Mouse (Mus musculus) CH12.LX (cell line): Measurements from ENCODE around the gene Cd37. TPM values are rescaled to one million over a fixed set of nuclear protein-coding genes. Genes with fewer than 3 reads are reported as not detected.
A peak's percentile ranks its signal among the peaks of the same experiment; 100 is the strongest.

Experiments
- DNase-seq: peaks from one replicate; pipeline ENCODE4 v3.0.0-alpha.2; 2013; ENCODE audit errors: extremely low read depth
- H3K27ac ChIP-seq: 2 replicates; pipeline ENCODE4 v1.5.1; 2012; ENCODE audit warnings: low read depth, mild to moderate bottlenecking, control low read depth, moderate library complexity; ENCODE audit not compliant: insufficient read depth
- H3K27me3 ChIP-seq: replicated peaks from 2 replicates; pipeline ENCODE3; 2012; ENCODE audit warnings: inconsistent platforms
- H3K36me3 ChIP-seq, 2 experiments: replicated peaks in 1 of 2; 2 replicates each; pipeline versions ENCODE3 to v1.6.1; 2012; ENCODE audit warnings: inconsistent platforms in 1 of 2, low read length in 1 of 2, mild to moderate bottlenecking in 1 of 2, mixed read lengths in 1 of 2, moderate library complexity in 1 of 2; ENCODE audit not compliant: control insufficient read depth in 1 of 2, insufficient read depth in 1 of 2
- H3K4me1 ChIP-seq, 2 experiments: 2 replicates each; pipeline ENCODE4 v1.6.1; 2012; ENCODE audit warnings: inconsistent platforms in 1 of 2, moderate library complexity in 1 of 2; ENCODE audit not compliant: insufficient read depth in 2 of 2, control insufficient read depth in 1 of 2
- H3K4me2 ChIP-seq: 2 replicates; pipeline ENCODE4 v1.6.1; 2012; ENCODE audit warnings: low read depth, mild to moderate bottlenecking, control low read depth; ENCODE audit not compliant: poor library complexity, insufficient read depth, severe bottlenecking
- H3K4me3 ChIP-seq, 3 experiments: fragments of 150-350 bp in 1 of 3; sonication (generic) in 1 of 3; replicated peaks in 1 of 3; 2 replicates each; pipeline versions ENCODE3 to v1.5.1; 2011 to 2012; ENCODE audit warnings: low read depth in 2 of 3, low read length in 2 of 3, mild to moderate bottlenecking in 2 of 3, moderate library complexity in 2 of 3, control low read depth in 1 of 3, improper control_type of control experiment in 1 of 3, inconsistent platforms in 1 of 3, mixed read lengths in 1 of 3; ENCODE audit not compliant: poor library complexity in 1 of 3
- H3K79me2 ChIP-seq: replicated peaks from 2 replicates; pipeline ENCODE4 v1.6.1; 2012; ENCODE audit warnings: mild to moderate bottlenecking, moderate library complexity; ENCODE audit not compliant: control insufficient read depth, poor library complexity, insufficient read depth, severe bottlenecking; ENCODE audit errors: extremely low read depth
- H3K9ac ChIP-seq: 2 replicates; pipeline ENCODE4 v1.6.1; 2012; ENCODE audit warnings: low read depth, mild to moderate bottlenecking, control low read depth, moderate library complexity; ENCODE audit not compliant: insufficient read depth
- H3K9me3 ChIP-seq: replicated peaks from 2 replicates; pipeline ENCODE3; 2012; ENCODE audit warnings: low read length, inconsistent platforms, mixed read lengths
- CHD2 ChIP-seq: IDR thresholded peaks from 2 replicates; pipeline ENCODE4 v1.6.1; 2011; ENCODE audit warnings: low read length, improper control_type of control experiment
- CTCF ChIP-seq, 2 experiments: IDR thresholded peaks in 1 of 2; conservative IDR thresholded peaks in 1 of 2; 2 replicates each; pipeline ENCODE4 v1.5.1; 2011 to 2012; ENCODE audit warnings: low read depth in 2 of 2, low read length in 2 of 2, improper control_type of control experiment in 1 of 2, inconsistent platforms in 1 of 2, mild to moderate bottlenecking in 1 of 2, moderate library complexity in 1 of 2
- E2F4 ChIP-seq: IDR thresholded peaks from 2 replicates; pipeline ENCODE4 v1.6.1; 2011; ENCODE audit warnings: low read depth, low read length, improper control_type of control experiment; ENCODE audit not compliant: insufficient replicate concordance
- ELF1 ChIP-seq: IDR thresholded peaks from 2 replicates; pipeline ENCODE4 v1.6.1; 2014; ENCODE audit warnings: low read depth, mild to moderate bottlenecking, inconsistent platforms, low read length, improper control_type of control experiment
- EP300 ChIP-seq: IDR thresholded peaks from 2 replicates; pipeline ENCODE4 v1.6.1; 2011; ENCODE audit warnings: low read length, improper control_type of control experiment
- ETS1 ChIP-seq: conservative IDR thresholded peaks from 2 replicates; pipeline ENCODE4 v1.6.1; 2012; ENCODE audit warnings: low read depth, mild to moderate bottlenecking, inconsistent platforms, low read length, improper control_type of control experiment, moderate library complexity
- GABPA ChIP-seq: IDR thresholded peaks from 2 replicates; pipeline ENCODE4 v1.6.1; 2012; ENCODE audit warnings: low read depth, low read length, improper control_type of control experiment, inconsistent platforms; ENCODE audit not compliant: insufficient replicate concordance
- HCFC1 ChIP-seq: IDR thresholded peaks from 2 replicates; pipeline ENCODE4 v1.6.1; 2012; ENCODE audit warnings: low read depth, mild to moderate bottlenecking, inconsistent platforms, low read length, improper control_type of control experiment
- KAT2A ChIP-seq: IDR thresholded peaks from 2 replicates; pipeline ENCODE4 v1.6.1; 2012; ENCODE audit warnings: low read length, improper control_type of control experiment, inconsistent platforms; ENCODE audit not compliant: insufficient replicate concordance
- MAFK ChIP-seq: IDR thresholded peaks from 2 replicates; pipeline ENCODE4 v1.6.1; 2011; ENCODE audit warnings: low read length, improper control_type of control experiment; ENCODE audit not compliant: insufficient replicate concordance
- MAZ ChIP-seq: IDR thresholded peaks from 2 replicates; pipeline ENCODE4 v1.6.1; 2012; ENCODE audit warnings: low read depth, mild to moderate bottlenecking, inconsistent platforms, low read length, improper control_type of control experiment, moderate library complexity
- MEF2A ChIP-seq: IDR thresholded peaks from 2 replicates; pipeline ENCODE4 v1.6.1; 2014; ENCODE audit warnings: low read depth, mild to moderate bottlenecking, inconsistent platforms, low read length, improper control_type of control experiment, borderline replicate concordance
- MXI1 ChIP-seq: IDR thresholded peaks from 2 replicates; pipeline ENCODE4 v1.6.1; 2011; ENCODE audit warnings: mild to moderate bottlenecking, low read depth, low read length, improper control_type of control experiment
- NELFE ChIP-seq: IDR thresholded peaks from 2 replicates; pipeline ENCODE4 v1.6.1; 2011; ENCODE audit warnings: low read depth, low read length, improper control_type of control experiment
- NRF1 ChIP-seq: IDR thresholded peaks from 2 replicates; pipeline ENCODE4 v1.6.1; 2014; ENCODE audit warnings: low read depth, mild to moderate bottlenecking, inconsistent platforms, low read length, improper control_type of control experiment, moderate library complexity
- PAX5 ChIP-seq: IDR thresholded peaks from 2 replicates; pipeline ENCODE4 v1.6.1; 2012; ENCODE audit warnings: low read length, inconsistent platforms, mixed read lengths
- POLR2A ChIP-seq: IDR thresholded peaks from 2 replicates; pipeline ENCODE4 v1.6.1; 2011; ENCODE audit warnings: low read depth, mild to moderate bottlenecking, improper control_type of control experiment, low read length
- RAD21 ChIP-seq: IDR thresholded peaks from 2 replicates; pipeline ENCODE4 v1.6.1; 2011; ENCODE audit warnings: low read depth, mild to moderate bottlenecking, low read length, improper control_type of control experiment, moderate library complexity
- RCOR1 ChIP-seq: conservative IDR thresholded peaks from 2 replicates; pipeline ENCODE4 v1.6.1; 2012; ENCODE audit warnings: low read depth, mild to moderate bottlenecking, inconsistent platforms, low read length, improper control_type of control experiment
- SIN3A ChIP-seq: IDR thresholded peaks from 2 replicates; pipeline ENCODE4 v1.6.1; 2012; ENCODE audit warnings: low read length, improper control_type of control experiment, inconsistent platforms
- SMC3 ChIP-seq: IDR thresholded peaks from 2 replicates; pipeline ENCODE4 v1.6.1; 2011; ENCODE audit warnings: low read depth, low read length, improper control_type of control experiment
- UBTF ChIP-seq: IDR thresholded peaks from 2 replicates; pipeline ENCODE4 v1.6.1; 2012; ENCODE audit warnings: low read depth, mild to moderate bottlenecking, inconsistent platforms, low read length, improper control_type of control experiment, moderate library complexity
- USF1 ChIP-seq: IDR thresholded peaks from 2 replicates; pipeline ENCODE4 v1.6.1; 2014; ENCODE audit warnings: low read depth, mild to moderate bottlenecking, inconsistent platforms, low read length, improper control_type of control experiment
- ZC3H11A ChIP-seq: IDR thresholded peaks from 2 replicates; pipeline ENCODE4 v1.6.1; 2012; ENCODE audit warnings: low read depth, mild to moderate bottlenecking, inconsistent platforms, low read length, improper control_type of control experiment
- ZMIZ1 ChIP-seq: IDR thresholded peaks from 2 replicates; pipeline ENCODE4 v1.6.1; 2012; ENCODE audit warnings: low read depth, mild to moderate bottlenecking, inconsistent platforms, low read length, improper control_type of control experiment
- ZNF384 ChIP-seq: IDR thresholded peaks from 2 replicates; pipeline ENCODE4 v1.6.1; 2012; ENCODE audit warnings: low read depth, low read length, improper control_type of control experiment, inconsistent platforms
- dilution Hi-C: fragments of 300-500 bp; cut with MboI; formaldehyde crosslinking; loops from 2 replicates; pipeline ENCODE4 v1.14.3; 2020; ENCODE audit warnings: low sequenced_read_pairs; ENCODE audit not compliant: extremely low pct_unique_long_range_greater_than_20kb, extremely low pct_ligation_motif_present
- in situ Hi-C: fragments of 300-500 bp; cut with MboI; formaldehyde crosslinking; loops from 3 replicates; pipeline ENCODE4 v1.14.3; 2019; ENCODE audit warnings: low sequenced_read_pairs, low pct_ligation_motif_present, low pct_unique_long_range_greater_than_20kb, mixed read lengths
- polyA plus RNA-seq: library from polyadenylated mRNA; unstranded; fragments of >175 nt; gene quantifications from 2 replicates; pipeline ENCODE4 v1.2.1, GENCODE M21; 2012; ENCODE audit warnings: low read depth; ENCODE audit not compliant: insufficient read length
- total RNA-seq, 2 experiments: library from RNA; depleted of rRNA; stranded (reverse); fragments of 300-350 nt in 1 of 2; fragments of >200 nt in 1 of 2; gene quantifications; 2 replicates each; pipeline ENCODE4 v1.2.3; 2012 to 2014

Gene Cd37
- total and polyA plus RNA-seq, 3 experiments: 73.8 to 437 (median 91.1) TPM

GRCm38 (mm10) chr7:45198961-45199360 lies 40.0 kb downstream of the Cd37 start:
- in situ Hi-C loops: no loop called here
- Histone ChIP-seq H3K4me2 (no peak overlapping the region), H3K27me3 (peaks cover 61% of the 10 kb centered on the region)

GRCm38 (mm10) chr7:45198435-45198834 lies 40.5 kb downstream of the Cd37 start:
- no peak overlapping the region for H3K27ac ChIP-seq
- H3K9me3 ChIP-seq: no peaks in the 10 kb centered on the region
- DNase-seq: peak; percentile 72
- H3K4me1 ChIP-seq: peaks cover 0 to 17% of the 10 kb centered on the region in 2 experiments; a peak in 2 of 4 replicates
- H3K36me3 ChIP-seq: no peaks in the 10 kb centered on the region
- H3K79me2 ChIP-seq: no peaks in the 10 kb centered on the region
- H3K4me3 ChIP-seq: no peak overlapping the region
- no peak overlapping the region for H3K4me2 ChIP-seq
- dilution Hi-C loops (no loop called here), in situ Hi-C loops (no loop called here)
- peaks cover 65% of the 10 kb centered on the region for H3K27me3 ChIP-seq
- H3K9ac ChIP-seq: no peak overlapping the region
- TF ChIP-seq ZNF384 (no peak), MAFK (no peak), CHD2 (no peak), SMC3 (peak; percentile 90), NELFE (peak; percentile 11; the same call in 1 of the 2 replicates), EP300 (no peak), MXI1 (no peak), ZMIZ1 (no peak), ZC3H11A (peak; percentile 36; the same call in 1 of the 2 replicates), POLR2A (no peak), ELF1 (peak; percentile 34; the same call in 1 of the 2 replicates), ETS1 (no peak), RCOR1 (no peak), USF1 (no peak), KAT2A (no peak), NRF1 (0 out of 2 replicates have a peak, but pooled peaks have one; percentile 11), SIN3A (no peak), CTCF (conservative IDR thresholded peaks at IDR 0.05 in 1 of 2, IDR thresholded peaks at IDR 0.05 in 1 of 2; ENCODE audit: low read depth in 2 of 2, low read length in 2 of 2) (peak; percentile 21 to 97; a peak in 2 of 4 replicates), UBTF (peak; percentile 52; the same call in 1 of the 2 replicates), PAX5 (no peak), GABPA (no peak), RAD21 (peak; percentile 96), MAZ (no peak), MEF2A (no peak)

More at GRCm38 (mm10) chr7:45198961-45199360, 40.0 kb downstream of the Cd37 start:
- no peaks in the 10 kb centered on the region for H3K9me3 ChIP-seq
- dilution Hi-C loops: no loop called here
- H3K36me3 ChIP-seq: no peaks in the 10 kb centered on the region
- no peak overlapping the region for H3K4me3 ChIP-seq
- TF ChIP-seq E2F4 (no peak), NRF1 (no peak), SMC3 (no peak), HCFC1 (no peak), SIN3A (no peak)
- no peak overlapping the region for H3K27ac ChIP-seq
- no peak overlapping the region for H3K9ac ChIP-seq
- H3K79me2 ChIP-seq: no peaks in the 10 kb centered on the region
- no peak for DNase-seq
- H3K4me1 ChIP-seq: peaks cover 0 to 17% of the 10 kb centered on the region in 2 experiments; a peak in 2 of 4 replicates
